Mouse (Mus musculus) midbrain, embryonic 11.5 days (tissue): ENCODE measurements around the gene 1700016D06Rik. TPM values are rescaled to one million over a fixed set of nuclear protein-coding genes. Genes with fewer than 3 reads are reported as not detected.

Source experiments
- ATAC-seq: fragments of 200-750 bp; cut with Nextera tagmentation; 2 replicates; pipeline ENCODE4 v1.8.0; 2017; ENCODE audit warnings: moderate TSS enrichment, moderate library complexity; ENCODE audit not compliant: low FRiP score
- DNase-seq: peaks from one replicate; pipeline ENCODE4 v3.0.0; 2015; ENCODE audit warnings: low spot score; ENCODE audit errors: missing footprints
- H3K27ac ChIP-seq: fragments of 300-500 bp; sonication (generic); 2 replicates; pipeline ENCODE4 v1.5.1; 2014; ENCODE audit warnings: low read depth, low read length
- H3K27me3 ChIP-seq: fragments of 300-500 bp; sonication (generic); 2 replicates; pipeline ENCODE4 v1.6.1; 2014; ENCODE audit warnings: mild to moderate bottlenecking, low read length, moderate library complexity, mixed read lengths; ENCODE audit not compliant: control insufficient read depth, insufficient read depth
- H3K36me3 ChIP-seq: fragments of 300-500 bp; sonication (generic); 2 replicates; pipeline ENCODE4 v1.6.1; 2014; ENCODE audit warnings: mild to moderate bottlenecking, low read length, moderate library complexity, mixed read lengths; ENCODE audit not compliant: control insufficient read depth, insufficient read depth
- H3K4me1 ChIP-seq: fragments of 300-500 bp; sonication (generic); 2 replicates; pipeline ENCODE4 v1.6.1; 2014; ENCODE audit warnings: low read length; ENCODE audit not compliant: control insufficient read depth, insufficient read depth
- H3K4me2 ChIP-seq: fragments of 300-500 bp; sonication (generic); 2 replicates; pipeline ENCODE4 v1.6.1; 2014; ENCODE audit warnings: mild to moderate bottlenecking, moderate library complexity
- H3K4me3 ChIP-seq: fragments of 300-500 bp; sonication (generic); 2 replicates; pipeline ENCODE4 v1.5.1; 2014; ENCODE audit warnings: low read depth, low read length
- H3K9ac ChIP-seq: fragments of 300-500 bp; sonication (generic); 2 replicates; pipeline ENCODE4 v1.6.1; 2014; ENCODE audit warnings: low read length
- H3K9me3 ChIP-seq: fragments of 300-500 bp; sonication (generic); 2 replicates; pipeline ENCODE4 v1.6.1; 2016; ENCODE audit warnings: low read length; ENCODE audit not compliant: control insufficient read depth
- WGBS: fragments of 180-500 bp; shearing (Covaris S2); extraction: QIAGEN DNeasy Blood & Tissue Kit; methylation state at CpG from one replicate; pipeline ENCODE4 v1.1.7; 2014; 5-methylcytosine and 5-hydroxymethylcytosine counted together
- polyA plus RNA-seq: library from polyadenylated mRNA; unstranded; fragments of >200 nt; fragmentation: Nextera tagmentation; extraction: Ambion mirVana; gene quantifications from 2 replicates; pipeline ENCODE4 v1.2.1, GENCODE M21; 2014

The 1700016D06Rik gene
- polyA plus RNA-seq, 1 experiment from 2014 or later, result not detected

- no peak for ATAC-seq
- H3K36me3 ChIP-seq, result no peaks in the 10 kb centered on the region
- H3K27me3 ChIP-seq, result no peaks in the 10 kb centered on the region
- no peaks in the 10 kb centered on the region for H3K9me3 ChIP-seq
- no peak overlapping the region for H3K4me3 ChIP-seq
- peak; percentile 65 for DNase-seq
- no peak overlapping the region for H3K4me2 ChIP-seq
- WGBS, result 89% methylated on average over 12 of the region's 12 CpGs
- no peak overlapping the region for H3K9ac ChIP-seq
- peaks cover 7% of the 10 kb centered on the region for H3K4me1 ChIP-seq
- no peak overlapping the region for H3K27ac ChIP-seq
These were observed 5.0 kb upstream of the 1700016D06Rik start for GRCm38 (mm10) chr8:11705818-11706217.

GRCm38 (mm10) chr8:11704716-11705420 lies 4.0 kb upstream of the 1700016D06Rik start:
- DNase-seq (peak; percentile 45), ATAC-seq (no peak)
- no peaks in the 10 kb centered on the region; the same call in 1 of the 2 replicates for H3K27me3 ChIP-seq
- H3K9me3 ChIP-seq, result no peaks in the 10 kb centered on the region
- H3K4me1 ChIP-seq, result peaks cover 5% of the 10 kb centered on the region; the same call in 1 of the 2 replicates
- 71% methylated on average over 6 of the region's 6 CpGs for WGBS
- H3K27ac ChIP-seq, result no peak overlapping the region
- no peaks in the 10 kb centered on the region for H3K36me3 ChIP-seq
- no peak overlapping the region for H3K4me2 ChIP-seq
- no peak overlapping the region for H3K9ac ChIP-seq
- no peak overlapping the region for H3K4me3 ChIP-seq

- 95% methylated on average over 5 of the region's 5 CpGs for WGBS
These were observed 2.9 kb upstream of the 1700016D06Rik start for GRCm38 (mm10) chr8:11703789-11704188.

GRCm38 (mm10) chr8:11701428-11701827 lies 565 bp upstream of the 1700016D06Rik start:
- 84% methylated on average over 6 of the region's 6 CpGs for WGBS
- peak; percentile 78 for DNase-seq
- H3K9ac ChIP-seq, result no peak overlapping the region
- H3K4me3 ChIP-seq, result no peak overlapping the region
- no peak overlapping the region for H3K27ac ChIP-seq
- ATAC-seq, result no peak
- H3K4me2 ChIP-seq, result no peak overlapping the region
- no peaks in the 10 kb centered on the region for H3K36me3 ChIP-seq
- H3K4me1 ChIP-seq, result peaks cover 3% of the 10 kb centered on the region; the same call in 1 of the 2 replicates
- H3K27me3 ChIP-seq, result no peaks in the 10 kb centered on the region; the same call in 1 of the 2 replicates
- H3K9me3 ChIP-seq, result no peaks in the 10 kb centered on the region

More at GRCm38 (mm10) chr8:11703789-11704188, 2.9 kb upstream of the 1700016D06Rik start:
- H3K36me3 ChIP-seq, result no peaks in the 10 kb centered on the region
- no peak overlapping the region for H3K4me2 ChIP-seq
- no peak overlapping the region for H3K27ac ChIP-seq
- H3K4me1 ChIP-seq, result peaks cover 5% of the 10 kb centered on the region; the same call in 1 of the 2 replicates
- no peak overlapping the region for H3K4me3 ChIP-seq
- DNase-seq (peak; percentile 45), ATAC-seq (no peak)
- H3K9ac ChIP-seq, result no peak overlapping the region
- H3K9me3 ChIP-seq, result no peaks in the 10 kb centered on the region
- H3K27me3 ChIP-seq, result no peaks in the 10 kb centered on the region; the same call in 1 of the 2 replicates

GRCm38 (mm10) chr8:11700060-11701032 lies 517 bp downstream of the 1700016D06Rik start:
- Histone ChIP-seq H3K4me3 (no peak overlapping the region), H3K9ac (peak overlapping the region; percentile 55; the same call in 1 of the 2 replicates), H3K9me3 (no peaks in the 10 kb centered on the region), H3K36me3 (no peaks in the 10 kb centered on the region), H3K4me2 (peak overlapping the region; percentile 36), H3K27me3 (no peaks in the 10 kb centered on the region; the same call in 1 of the 2 replicates), H3K4me1 (peaks cover 3% of the 10 kb centered on the region; the same call in 1 of the 2 replicates), H3K27ac (no peak overlapping the region)
- 41% methylated on average over 26 of the region's 26 CpGs for WGBS
- peak; percentile 76; the same call in 1 of the 2 replicates for ATAC-seq
- DNase-seq, result peak; percentile 97

- WGBS, result 78% methylated on average over 5 of the region's 5 CpGs
- ATAC-seq (no peak), DNase-seq (no peak)
- Histone ChIP-seq H3K4me3 (no peak overlapping the region), H3K9me3 (no peaks in the 10 kb centered on the region), H3K9ac (no peak overlapping the region), H3K4me2 (no peak overlapping the region), H3K27ac (no peak overlapping the region), H3K4me1 (peaks cover 3% of the 10 kb centered on the region; the same call in 1 of the 2 replicates), H3K36me3 (no peaks in the 10 kb centered on the region), H3K27me3 (no peaks in the 10 kb centered on the region; the same call in 1 of the 2 replicates)
These were observed 1.3 kb downstream of the 1700016D06Rik start for GRCm38 (mm10) chr8:11699442-11700001.

- Histone ChIP-seq H3K9me3 (no peaks in the 10 kb centered on the region), H3K27me3 (no peaks in the 10 kb centered on the region; the same call in 1 of the 2 replicates), H3K27ac (no peak overlapping the region), H3K4me1 (peaks cover 3% of the 10 kb centered on the region; the same call in 1 of the 2 replicates), H3K36me3 (no peaks in the 10 kb centered on the region), H3K9ac (no peak overlapping the region), H3K4me3 (no peak overlapping the region), H3K4me2 (no peak overlapping the region)
- 94% methylated on average over 7 of the region's 7 CpGs for WGBS
- DNase-seq (no peak), ATAC-seq (no peak)
These were observed 3.4 kb downstream of the 1700016D06Rik start for GRCm38 (mm10) chr8:11697467-11697866.

- no peaks in the 10 kb centered on the region for H3K9me3 ChIP-seq
- H3K27ac ChIP-seq, result no peak overlapping the region
- peaks cover 3% of the 10 kb centered on the region; the same call in 1 of the 2 replicates for H3K4me1 ChIP-seq
- no peak for ATAC-seq
- DNase-seq, result no peak
- 91% methylated on average over 3 of the region's 3 CpGs for WGBS
- H3K36me3 ChIP-seq, result no peaks in the 10 kb centered on the region
- H3K9ac ChIP-seq, result no peak overlapping the region
- H3K27me3 ChIP-seq, result no peaks in the 10 kb centered on the region; the same call in 1 of the 2 replicates
- H3K4me3 ChIP-seq, result no peak overlapping the region
- no peak overlapping the region for H3K4me2 ChIP-seq
These were observed 4.7 kb downstream of the 1700016D06Rik start for GRCm38 (mm10) chr8:11696176-11696575.
